Mouse (Mus musculus) midbrain, embryonic 13.5 days (tissue): ENCODE results near the gene Fbln5. TPM values are rescaled to one million over a fixed set of nuclear protein-coding genes. Genes with fewer than 3 reads are reported as not detected.
A peak's percentile ranks its signal among the peaks of the same experiment; 100 is the strongest.

Experiments
- ATAC-seq: fragments of 200-750 bp; cut with Nextera tagmentation; 2 replicates; pipeline ENCODE4 v1.8.0; 2017; ENCODE audit warnings: mild to moderate bottlenecking, moderate TSS enrichment, moderate library complexity
- H3K27ac ChIP-seq: fragments of 300-500 bp; sonication (generic); 2 replicates; pipeline ENCODE4 v1.5.1; 2015; ENCODE audit warnings: inconsistent platforms, mild to moderate bottlenecking, moderate library complexity
- H3K27me3 ChIP-seq: fragments of 300-500 bp; sonication (generic); 2 replicates; pipeline ENCODE4 v1.6.1; 2015; ENCODE audit warnings: mild to moderate bottlenecking, inconsistent platforms
- H3K36me3 ChIP-seq: fragments of 300-500 bp; sonication (generic); 2 replicates; pipeline ENCODE4 v1.6.1; 2015; ENCODE audit warnings: mild to moderate bottlenecking, inconsistent platforms
- H3K4me1 ChIP-seq: fragments of 300-500 bp; sonication (generic); replicated peaks from 2 replicates; pipeline ENCODE4 v1.6.1; 2015; ENCODE audit warnings: inconsistent platforms
- H3K4me2 ChIP-seq: fragments of 300-500 bp; sonication (generic); replicated peaks from 2 replicates; pipeline ENCODE4 v1.6.1; 2015; ENCODE audit warnings: moderate library complexity, mild to moderate bottlenecking, inconsistent platforms
- H3K4me3 ChIP-seq: fragments of 300-500 bp; sonication (generic); replicated peaks from 2 replicates; pipeline ENCODE4 v1.5.1; 2015; ENCODE audit warnings: mild to moderate bottlenecking, inconsistent platforms
- H3K9ac ChIP-seq: fragments of 300-500 bp; sonication (generic); replicated peaks from 2 replicates; pipeline ENCODE4 v1.6.1; 2015; ENCODE audit warnings: mild to moderate bottlenecking, inconsistent platforms
- H3K9me3 ChIP-seq: fragments of 300-500 bp; sonication (generic); 2 replicates; pipeline ENCODE4 v1.6.1; 2016; ENCODE audit warnings: mild to moderate bottlenecking, inconsistent platforms
- WGBS: fragments of 180-500 bp; shearing (Covaris S2); methylation state at CpG from one replicate; pipeline ENCODE4 v1.1.7; 2015; 5-methylcytosine and 5-hydroxymethylcytosine counted together
- polyA plus RNA-seq: library from polyadenylated mRNA; unstranded; fragments of >200 nt; fragmentation: Nextera tagmentation; extraction: Ambion mirVana; gene quantifications from 2 replicates; pipeline ENCODE4 v1.2.1, GENCODE M21; 2015

The Fbln5 gene
- 2.4 and 3.4 TPM in 2 replicates for polyA plus RNA-seq

GRCm38 (mm10) chr12:101818608-101819370 lies at the start of gene Fbln5:
Gene Fbln5 (minus strand): TSS chr12:101819055.
- no peaks in the 10 kb centered on the region for H3K36me3 ChIP-seq
- ATAC-seq, result peak; percentile 83
- H3K27ac ChIP-seq, result no peak within 1 kb of the TSS
- H3K4me3 ChIP-seq, result peak within 1 kb of the TSS; percentile 49
- peak within 1 kb of the TSS; percentile 95 for H3K4me2 ChIP-seq
- WGBS, result under 1% methylated on average over 46 of the region's 46 CpGs
- H3K4me1 ChIP-seq, result peaks cover 16% of the 10 kb centered on the region
- H3K9ac ChIP-seq, result peak within 1 kb of the TSS; percentile 68
- H3K9me3 ChIP-seq, result no peaks in the 10 kb centered on the region
- H3K27me3 ChIP-seq, result peaks cover 33% of the 10 kb centered on the region

GRCm38 (mm10) chr12:101862286-101862964 lies 43.6 kb upstream of the Fbln5 start:
- Histone ChIP-seq H3K27me3 (no peaks in the 10 kb centered on the region), H3K9me3 (no peaks in the 10 kb centered on the region)

GRCm38 (mm10) chr12:101860256-101860655 lies 41.4 kb upstream of the Fbln5 start:
- H3K4me1 ChIP-seq, result no peaks in the 10 kb centered on the region
- H3K36me3 ChIP-seq, result peaks cover 17% of the 10 kb centered on the region; the same call in 1 of the 2 replicates
- H3K4me2 ChIP-seq, result no peak overlapping the region
- H3K9me3 ChIP-seq, result no peaks in the 10 kb centered on the region
- WGBS, result 95% methylated on average over 1 of the region's 1 CpGs
- no peak overlapping the region for H3K4me3 ChIP-seq
- H3K27ac ChIP-seq, result no peak overlapping the region
- H3K9ac ChIP-seq, result no peak overlapping the region
- no peak for ATAC-seq
- no peaks in the 10 kb centered on the region for H3K27me3 ChIP-seq

More at GRCm38 (mm10) chr12:101862286-101862964, 43.6 kb upstream of the Fbln5 start:
- Histone ChIP-seq H3K36me3 (peaks cover 25% of the 10 kb centered on the region), H3K27ac (no peak overlapping the region), H3K4me2 (no peak overlapping the region), H3K9ac (no peak overlapping the region), H3K4me1 (no peaks in the 10 kb centered on the region), H3K4me3 (no peak overlapping the region)
- 90% methylated on average over 10 of the region's 10 CpGs for WGBS
- ATAC-seq, result no peak

- WGBS, result 95% methylated on average over 5 of the region's 5 CpGs
- Histone ChIP-seq H3K27me3 (no peaks in the 10 kb centered on the region), H3K4me1 (no peaks in the 10 kb centered on the region), H3K9me3 (no peaks in the 10 kb centered on the region), H3K36me3 (peaks cover 22% of the 10 kb centered on the region; the same call in 1 of the 2 replicates), H3K4me3 (no peak overlapping the region), H3K4me2 (no peak overlapping the region), H3K9ac (no peak overlapping the region), H3K27ac (no peak overlapping the region)
- ATAC-seq, result no peak
Measured at GRCm38 (mm10) chr12:101858011-101858410, 39.2 kb upstream of the Fbln5 start.

GRCm38 (mm10) chr12:101854336-101854735 lies 35.5 kb upstream of the Fbln5 start:
- H3K4me2 ChIP-seq, result no peak overlapping the region
- H3K36me3 ChIP-seq, result 0 out of 2 replicates have a peak, but pooled peaks cover 8% of the 10 kb centered on the region
- no peak overlapping the region for H3K4me3 ChIP-seq
- no peaks in the 10 kb centered on the region for H3K9me3 ChIP-seq
- H3K4me1 ChIP-seq, result no peaks in the 10 kb centered on the region
- WGBS, result 91% methylated on average over 9 of the region's 11 CpGs
- no peaks in the 10 kb centered on the region for H3K27me3 ChIP-seq
- no peak for ATAC-seq
- H3K27ac ChIP-seq, result no peak overlapping the region
- H3K9ac ChIP-seq, result no peak overlapping the region

- no peak for ATAC-seq
- no peak overlapping the region for H3K27ac ChIP-seq
- H3K4me1 ChIP-seq, result no peaks in the 10 kb centered on the region
- no peaks in the 10 kb centered on the region for H3K27me3 ChIP-seq
- no peak overlapping the region for H3K4me2 ChIP-seq
- H3K9me3 ChIP-seq, result no peaks in the 10 kb centered on the region
- 0 out of 2 replicates have a peak, but pooled peaks cover 5% of the 10 kb centered on the region for H3K36me3 ChIP-seq
- H3K9ac ChIP-seq, result no peak overlapping the region
- H3K4me3 ChIP-seq, result no peak overlapping the region
- 95% methylated on average over 7 of the region's 7 CpGs for WGBS
Measured at GRCm38 (mm10) chr12:101851846-101852564, 33.1 kb upstream of the Fbln5 start.

- ATAC-seq, result no peak
- H3K4me2 ChIP-seq, result no peak overlapping the region
- H3K4me3 ChIP-seq, result no peak overlapping the region
- WGBS, result 90% methylated on average over 9 of the region's 9 CpGs
- H3K27me3 ChIP-seq, result no peaks in the 10 kb centered on the region
- H3K36me3 ChIP-seq, result 0 out of 2 replicates have a peak, but pooled peaks cover 7% of the 10 kb centered on the region
- no peak overlapping the region for H3K27ac ChIP-seq
- H3K9ac ChIP-seq, result no peak overlapping the region
- H3K4me1 ChIP-seq, result no peaks in the 10 kb centered on the region
- H3K9me3 ChIP-seq, result no peaks in the 10 kb centered on the region
Measured at GRCm38 (mm10) chr12:101851314-101851713, 32.5 kb upstream of the Fbln5 start.

- H3K27me3 ChIP-seq, result no peaks in the 10 kb centered on the region
- no peak for ATAC-seq
- H3K4me3 ChIP-seq, result no peak overlapping the region
- H3K9me3 ChIP-seq, result no peaks in the 10 kb centered on the region
- no peak overlapping the region for H3K27ac ChIP-seq
- H3K9ac ChIP-seq, result no peak overlapping the region
- no peaks in the 10 kb centered on the region for H3K4me1 ChIP-seq
- 93% methylated on average over 10 of the region's 10 CpGs for WGBS
- peaks cover 43% of the 10 kb centered on the region for H3K36me3 ChIP-seq
- no peak overlapping the region for H3K4me2 ChIP-seq
Measured at GRCm38 (mm10) chr12:101836546-101837274, 17.9 kb upstream of the Fbln5 start.

- H3K36me3 ChIP-seq, result peaks cover 43% of the 10 kb centered on the region
- no peaks in the 10 kb centered on the region for H3K9me3 ChIP-seq
- H3K9ac ChIP-seq, result no peak overlapping the region
- no peak for ATAC-seq
- 94% methylated on average over 4 of the region's 4 CpGs for WGBS
- no peaks in the 10 kb centered on the region for H3K4me1 ChIP-seq
- H3K27ac ChIP-seq, result no peak overlapping the region
- no peak overlapping the region for H3K4me2 ChIP-seq
- no peak overlapping the region for H3K4me3 ChIP-seq
- H3K27me3 ChIP-seq, result no peaks in the 10 kb centered on the region
Measured at GRCm38 (mm10) chr12:101834715-101835114, 15.9 kb upstream of the Fbln5 start.

- H3K4me1 ChIP-seq, result no peaks in the 10 kb centered on the region
- no peak overlapping the region for H3K4me3 ChIP-seq
- ATAC-seq, result no peak
- H3K9ac ChIP-seq, result no peak overlapping the region
- no peak overlapping the region for H3K27ac ChIP-seq
- peaks cover 40% of the 10 kb centered on the region for H3K36me3 ChIP-seq
- no peaks in the 10 kb centered on the region for H3K27me3 ChIP-seq
- WGBS, result 87% methylated on average over 8 of the region's 8 CpGs
- no peaks in the 10 kb centered on the region for H3K9me3 ChIP-seq
- no peak overlapping the region for H3K4me2 ChIP-seq
Measured at GRCm38 (mm10) chr12:101833776-101834175, 14.9 kb upstream of the Fbln5 start.

- H3K4me2 ChIP-seq, result no peak overlapping the region
- H3K4me3 ChIP-seq, result no peak overlapping the region
- H3K4me1 ChIP-seq, result no peaks in the 10 kb centered on the region
- 97% methylated on average over 6 of the region's 6 CpGs for WGBS
- H3K27ac ChIP-seq, result no peak overlapping the region
- H3K36me3 ChIP-seq, result peaks cover 33% of the 10 kb centered on the region
- H3K9me3 ChIP-seq, result no peaks in the 10 kb centered on the region
- no peak for ATAC-seq
- H3K27me3 ChIP-seq, result no peaks in the 10 kb centered on the region
- H3K9ac ChIP-seq, result no peak overlapping the region
Measured at GRCm38 (mm10) chr12:101833115-101833506, 14.3 kb upstream of the Fbln5 start.
